Mouse (Mus musculus) kidney, embryonic 16.5 days (tissue): ENCODE measurements at regions not wholly inside any gene's neighbourhood (a gene's known extent, or its start where the extent isn't known, plus 50 kb on each side); places are given as distances from the start of the nearest gene placed in this dataset.

Experiments used
- ATAC-seq: fragments of 200-750 bp; cut with Nextera tagmentation; 2 replicates; pipeline ENCODE4 v1.8.0; 2017; ENCODE audit warnings: moderate TSS enrichment; ENCODE audit not compliant: low FRiP score, low TSS enrichment
- H3K27ac ChIP-seq: fragments of 300-500 bp; sonication (generic); 2 replicates; pipeline ENCODE4 v1.5.1; 2014; ENCODE audit warnings: low read length
- H3K27me3 ChIP-seq: fragments of 300-500 bp; sonication (generic); 2 replicates; pipeline ENCODE4 v1.6.1; 2014; ENCODE audit warnings: low read length, control low read depth, mixed read lengths; ENCODE audit not compliant: insufficient read depth
- H3K36me3 ChIP-seq: fragments of 300-500 bp; sonication (generic); 2 replicates; pipeline ENCODE4 v1.6.1; 2014; ENCODE audit warnings: low read length, control low read depth, mixed read lengths; ENCODE audit not compliant: insufficient read depth
- H3K4me1 ChIP-seq: fragments of 300-500 bp; sonication (generic); 2 replicates; pipeline ENCODE4 v1.6.1; 2014; ENCODE audit warnings: low read length, control low read depth, mixed read lengths; ENCODE audit not compliant: insufficient read depth
- H3K4me2 ChIP-seq: fragments of 300-500 bp; sonication (generic); replicated peaks from 2 replicates; pipeline ENCODE4 v1.6.1; 2014; ENCODE audit warnings: low read depth, low read length
- H3K4me3 ChIP-seq: fragments of 300-500 bp; sonication (generic); 2 replicates; pipeline ENCODE4 v1.5.1; 2014; ENCODE audit warnings: mild to moderate bottlenecking, low read length
- H3K9ac ChIP-seq: fragments of 300-500 bp; sonication (generic); replicated peaks from 2 replicates; pipeline ENCODE4 v1.6.1; 2014; ENCODE audit warnings: low read length
- H3K9me3 ChIP-seq: fragments of 300-500 bp; sonication (generic); 2 replicates; pipeline ENCODE4 v1.6.1; 2016; ENCODE audit warnings: low read length, control low read depth
- WGBS: fragments of 180-500 bp; shearing (Covaris S2); extraction: QIAGEN DNeasy Blood & Tissue Kit; methylation state at CpG from one replicate; pipeline ENCODE4 v1.1.7; 2014; 5-methylcytosine and 5-hydroxymethylcytosine counted together

DNA sequence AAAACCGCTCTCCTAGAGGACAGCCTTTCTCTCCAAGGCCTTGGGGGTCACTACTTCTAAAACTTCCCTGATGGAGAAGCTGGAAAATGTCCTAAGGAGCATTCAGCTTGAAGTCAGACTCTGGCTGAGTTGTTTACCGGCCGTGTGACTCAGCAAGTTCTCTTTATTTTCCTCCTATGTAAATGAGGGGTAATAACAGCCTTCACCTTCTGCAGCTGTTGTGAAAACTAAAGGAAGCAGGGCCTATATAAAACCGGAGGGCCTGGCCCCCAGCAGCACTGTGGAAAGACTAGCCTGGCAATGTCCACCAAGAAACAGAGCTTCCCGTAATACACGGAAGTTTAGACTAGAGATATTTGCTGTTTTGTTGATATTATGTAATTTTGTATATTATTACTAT, 69.7 kb upstream of the Cited2 start:
- Histone ChIP-seq H3K4me3 (no peak overlapping the region), H3K9ac (no peak overlapping the region), H3K36me3 (no peaks in the 10 kb centered on the region), H3K27me3 (no peaks in the 10 kb centered on the region), H3K4me1 (peaks cover 44% of the 10 kb centered on the region), H3K9me3 (no peaks in the 10 kb centered on the region), H3K27ac (0 out of 2 replicates have a peak overlapping the region, but pooled peaks have one; percentile 29), H3K4me2 (no peak overlapping the region)
- ATAC-seq, result no peak
- WGBS, result 43% methylated on average over 6 of the region's 6 CpGs

GRCm38 (mm10) chr10:17653785-17654184, 69.2 kb upstream of the Cited2 start:
- no peak for ATAC-seq
- Histone ChIP-seq H3K27ac (no peak overlapping the region), H3K9ac (no peak overlapping the region), H3K4me3 (no peak overlapping the region), H3K27me3 (no peaks in the 10 kb centered on the region), H3K4me1 (peaks cover 44% of the 10 kb centered on the region), H3K4me2 (no peak overlapping the region), H3K9me3 (no peaks in the 10 kb centered on the region), H3K36me3 (no peaks in the 10 kb centered on the region)
- 74% methylated on average over 9 of the region's 9 CpGs for WGBS

GRCm38 (mm10) chr10:17654308-17654858, 68.6 kb upstream of the Cited2 start:
- Histone ChIP-seq H3K4me2 (no peak overlapping the region), H3K27me3 (no peaks in the 10 kb centered on the region), H3K9me3 (no peaks in the 10 kb centered on the region), H3K36me3 (no peaks in the 10 kb centered on the region), H3K27ac (no peak overlapping the region), H3K4me1 (peaks cover 44% of the 10 kb centered on the region), H3K4me3 (no peak overlapping the region), H3K9ac (no peak overlapping the region)
- no peak for ATAC-seq
- WGBS, result 62% methylated on average over 2 of the region's 2 CpGs

- H3K27me3 ChIP-seq, result no peaks in the 10 kb centered on the region
- WGBS, result 40% methylated on average over 10 of the region's 10 CpGs
- H3K9me3 ChIP-seq, result no peaks in the 10 kb centered on the region
- H3K4me1 ChIP-seq, result peaks cover 44% of the 10 kb centered on the region
- ATAC-seq, result no peak
- no peak overlapping the region for H3K27ac ChIP-seq
- no peak overlapping the region for H3K9ac ChIP-seq
- peak overlapping the region; percentile 11; the same call in 1 of the 2 replicates for H3K4me3 ChIP-seq
- peak overlapping the region; percentile 39 for H3K4me2 ChIP-seq
- no peaks in the 10 kb centered on the region for H3K36me3 ChIP-seq
Measured at GRCm38 (mm10) chr10:17655459-17656051, 67.5 kb upstream of the Cited2 start.

DNA sequence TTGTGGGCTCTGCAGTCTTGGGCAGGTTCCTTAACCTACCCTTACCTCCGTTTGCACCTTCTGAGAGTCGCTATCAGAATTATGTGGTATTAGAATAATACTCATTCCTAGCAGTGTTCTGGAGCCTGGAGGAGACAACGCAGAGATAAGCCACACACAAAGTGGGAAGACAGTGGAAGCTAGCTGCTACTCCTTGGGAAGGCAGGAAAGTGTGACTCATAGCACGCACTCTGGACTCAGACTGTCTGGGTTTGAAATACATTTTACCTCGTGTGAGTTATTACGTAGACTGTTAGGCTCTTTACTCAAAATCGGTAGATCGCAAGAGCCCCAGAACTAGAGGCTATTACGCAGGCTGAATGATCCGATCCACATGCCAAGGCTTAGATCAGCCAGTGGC, 66.7 kb upstream of the Cited2 start:
- Histone ChIP-seq H3K36me3 (no peaks in the 10 kb centered on the region), H3K4me2 (no peak overlapping the region), H3K4me1 (peaks cover 42% of the 10 kb centered on the region), H3K4me3 (no peak overlapping the region), H3K9me3 (no peaks in the 10 kb centered on the region), H3K27ac (0 out of 2 replicates have a peak overlapping the region, but pooled peaks have one; percentile 10), H3K9ac (no peak overlapping the region), H3K27me3 (no peaks in the 10 kb centered on the region)
- 34% methylated on average over 10 of the region's 10 CpGs for WGBS
- ATAC-seq, result peak; percentile 24; the same call in 1 of the 2 replicates

DNA sequence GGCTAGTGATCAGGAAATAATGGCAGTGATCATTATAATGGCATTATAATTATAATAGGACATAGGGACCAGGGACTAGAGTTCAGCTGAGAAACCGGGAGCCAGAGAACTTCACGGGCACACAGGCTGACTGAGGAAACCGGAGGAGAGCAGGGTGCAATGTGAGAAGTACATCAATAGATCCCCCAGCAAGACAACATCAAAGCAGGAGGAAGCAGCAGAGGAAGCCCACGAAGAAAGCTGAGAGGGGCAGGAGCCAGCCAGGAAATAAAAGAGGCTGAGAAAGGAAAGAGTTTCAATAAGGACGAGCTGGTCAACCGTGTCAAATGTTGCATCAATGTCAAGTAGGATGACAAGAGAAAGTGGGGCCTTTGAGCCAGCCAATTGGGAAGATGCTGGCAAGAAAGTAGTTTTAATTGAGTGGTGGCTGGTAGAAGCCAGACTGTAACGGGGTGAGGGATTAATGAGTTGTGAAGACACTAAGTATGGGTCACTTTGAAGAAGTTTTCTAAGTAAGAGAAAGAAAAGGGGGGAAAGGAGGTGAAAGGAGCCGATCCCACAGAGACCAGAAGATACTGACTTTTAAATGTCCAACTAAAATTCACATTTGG, 66.0 kb upstream of the Cited2 start:
- no peaks in the 10 kb centered on the region for H3K27me3 ChIP-seq
- H3K27ac ChIP-seq, result 0 out of 2 replicates have a peak overlapping the region, but pooled peaks have one; percentile 10
- no peak overlapping the region for H3K9ac ChIP-seq
- peak; percentile 91 for ATAC-seq
- no peak overlapping the region for H3K4me2 ChIP-seq
- H3K4me1 ChIP-seq, result peaks cover 38% of the 10 kb centered on the region
- H3K36me3 ChIP-seq, result no peaks in the 10 kb centered on the region
- no peak overlapping the region for H3K4me3 ChIP-seq
- H3K9me3 ChIP-seq, result no peaks in the 10 kb centered on the region
- WGBS, result 12% methylated on average over 8 of the region's 8 CpGs

GRCm38 (mm10) chr10:17659575-17659974, 63.4 kb upstream of the Cited2 start:
- no peak overlapping the region for H3K4me3 ChIP-seq
- peaks cover 21% of the 10 kb centered on the region for H3K4me1 ChIP-seq
- no peak overlapping the region for H3K9ac ChIP-seq
- no peaks in the 10 kb centered on the region for H3K9me3 ChIP-seq
- H3K27me3 ChIP-seq, result no peaks in the 10 kb centered on the region
- H3K4me2 ChIP-seq, result no peak overlapping the region
- ATAC-seq, result no peak
- no peak overlapping the region for H3K27ac ChIP-seq
- WGBS, result 91% methylated on average over 9 of the region's 9 CpGs
- no peaks in the 10 kb centered on the region for H3K36me3 ChIP-seq

DNA sequence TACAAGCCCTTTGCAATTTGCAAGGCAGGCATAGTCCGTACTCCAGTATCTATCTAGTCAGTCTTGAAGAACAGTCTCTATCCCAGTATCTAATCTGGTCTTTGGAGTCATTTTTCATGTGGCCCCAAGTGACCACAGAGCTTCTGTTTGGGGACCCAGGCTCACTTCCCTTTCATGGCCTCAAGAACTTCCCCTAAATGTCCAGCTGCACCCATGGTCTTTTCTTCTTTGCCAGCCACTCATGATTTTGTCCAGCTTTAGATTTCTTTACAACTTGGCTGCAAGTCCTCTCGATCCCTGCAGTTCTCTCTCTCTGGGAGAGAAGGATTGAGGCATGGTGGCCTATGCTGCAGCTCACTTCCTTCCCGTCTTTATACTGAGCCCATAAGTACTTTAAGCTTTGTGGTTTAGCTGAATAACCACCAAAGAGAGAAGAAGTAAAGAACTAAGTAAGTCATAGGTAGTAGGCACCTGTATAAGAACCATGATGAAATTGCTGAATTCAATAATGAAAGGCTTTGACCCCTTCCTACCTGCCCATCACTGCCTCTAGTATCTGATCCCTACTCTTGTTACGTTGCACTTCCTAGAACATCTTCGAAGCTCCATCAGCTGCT, 62.1 kb upstream of the Cited2 start:
- Histone ChIP-seq H3K27ac (no peak overlapping the region), H3K9me3 (no peaks in the 10 kb centered on the region), H3K36me3 (no peaks in the 10 kb centered on the region), H3K27me3 (no peaks in the 10 kb centered on the region), H3K4me2 (no peak overlapping the region), H3K4me1 (peaks cover 12% of the 10 kb centered on the region), H3K9ac (no peak overlapping the region), H3K4me3 (no peak overlapping the region)
- WGBS, result 93% methylated on average over 5 of the region's 5 CpGs
- ATAC-seq, result no peak

DNA sequence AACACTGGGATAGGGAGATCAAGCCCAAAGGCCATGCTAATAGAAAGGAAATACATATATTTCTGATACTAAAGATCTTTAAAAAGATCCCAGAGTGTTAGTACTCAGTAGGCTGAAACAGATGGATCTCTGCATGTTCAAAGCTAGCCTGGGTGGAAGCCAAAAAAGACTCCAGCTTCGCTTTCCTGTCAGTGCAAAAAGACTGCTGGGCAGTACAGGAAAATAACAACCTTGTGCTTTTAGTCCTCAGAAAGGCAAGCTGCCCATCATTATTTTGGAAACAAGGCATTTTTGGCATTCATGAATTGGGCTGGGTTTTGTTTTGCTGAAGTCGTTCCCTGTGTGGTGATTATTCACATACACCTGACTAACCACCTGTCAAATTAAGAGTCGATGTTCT, 56.9 kb upstream of the Cited2 start:
- H3K4me1 ChIP-seq, result no peaks in the 10 kb centered on the region
- no peak overlapping the region for H3K27ac ChIP-seq
- H3K4me2 ChIP-seq, result no peak overlapping the region
- no peak overlapping the region for H3K9ac ChIP-seq
- H3K27me3 ChIP-seq, result no peaks in the 10 kb centered on the region
- no peaks in the 10 kb centered on the region for H3K9me3 ChIP-seq
- ATAC-seq, result no peak
- 73% methylated on average over 3 of the region's 3 CpGs for WGBS
- no peak overlapping the region for H3K4me3 ChIP-seq
- no peaks in the 10 kb centered on the region for H3K36me3 ChIP-seq

DNA sequence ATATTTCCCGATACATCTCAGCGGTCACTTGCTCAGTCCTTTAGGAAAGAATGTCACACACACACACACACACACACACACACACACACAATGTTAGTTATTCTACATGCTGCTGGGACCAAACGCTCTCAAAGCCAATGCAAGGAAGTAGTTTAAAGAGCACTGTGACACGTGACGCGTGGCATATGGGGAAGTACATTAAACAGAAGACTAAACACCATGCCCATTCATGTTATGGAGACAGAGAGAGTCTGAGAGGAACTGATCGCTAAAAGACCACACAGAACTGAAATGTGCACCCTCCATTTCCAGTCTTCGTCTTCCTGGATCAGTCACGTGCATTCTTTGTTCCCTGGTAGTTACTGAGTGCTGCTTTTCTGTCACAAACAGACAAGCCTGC, 53.6 kb upstream of the Cited2 start:
- no peaks in the 10 kb centered on the region for H3K36me3 ChIP-seq
- no peaks in the 10 kb centered on the region for H3K27me3 ChIP-seq
- no peak overlapping the region for H3K9ac ChIP-seq
- 83% methylated on average over 9 of the region's 9 CpGs for WGBS
- no peak overlapping the region for H3K4me3 ChIP-seq
- H3K4me2 ChIP-seq, result no peak overlapping the region
- ATAC-seq, result no peak
- H3K4me1 ChIP-seq, result no peaks in the 10 kb centered on the region
- H3K9me3 ChIP-seq, result no peaks in the 10 kb centered on the region
- H3K27ac ChIP-seq, result no peak overlapping the region
